Mouse (Mus musculus) embryonic facial prominence, embryonic 15.5 days (tissue): ENCODE measurements around the gene Ccdc190. TPM values are rescaled to one million over a fixed set of nuclear protein-coding genes. Genes with fewer than 3 reads are reported as not detected.

Experiments used
- ATAC-seq: fragments of 200-750 bp; cut with Nextera tagmentation; 2 replicates; pipeline ENCODE4 v1.8.0; 2017; ENCODE audit warnings: low read depth, moderate TSS enrichment; ENCODE audit not compliant: insufficient number of reproducible peaks, low FRiP score, low TSS enrichment
- H3K27ac ChIP-seq: fragments of 300-500 bp; sonication (generic); replicated peaks from 2 replicates; pipeline ENCODE4 v1.5.1; 2015; ENCODE audit warnings: mild to moderate bottlenecking, inconsistent platforms
- H3K27me3 ChIP-seq: fragments of 300-500 bp; sonication (generic); 2 replicates; pipeline ENCODE4 v1.6.1; 2015; ENCODE audit warnings: inconsistent platforms
- H3K36me3 ChIP-seq: fragments of 300-500 bp; sonication (generic); 2 replicates; pipeline ENCODE4 v1.6.1; 2015; ENCODE audit warnings: mild to moderate bottlenecking, inconsistent platforms
- H3K4me1 ChIP-seq: fragments of 300-500 bp; sonication (generic); 2 replicates; pipeline ENCODE4 v1.6.1; 2015; ENCODE audit warnings: inconsistent platforms
- H3K4me2 ChIP-seq: fragments of 300-500 bp; sonication (generic); replicated peaks from 2 replicates; pipeline ENCODE4 v1.6.1; 2015; ENCODE audit warnings: mild to moderate bottlenecking, inconsistent platforms
- H3K4me3 ChIP-seq: fragments of 300-500 bp; sonication (generic); replicated peaks from 2 replicates; pipeline ENCODE4 v1.5.1; 2015; ENCODE audit warnings: mild to moderate bottlenecking, inconsistent platforms
- H3K9ac ChIP-seq: fragments of 300-500 bp; sonication (generic); 2 replicates; pipeline ENCODE4 v1.6.1; 2015; ENCODE audit warnings: inconsistent platforms
- H3K9me3 ChIP-seq: fragments of 300-500 bp; sonication (generic); replicated peaks from 2 replicates; pipeline ENCODE4 v1.6.1; 2016; ENCODE audit warnings: inconsistent platforms
- WGBS: fragments of 180-500 bp; shearing (Covaris S2); methylation state at CpG from one replicate; pipeline ENCODE4 v1.1.7; 2015; 5-methylcytosine and 5-hydroxymethylcytosine counted together
- polyA plus RNA-seq: library from polyadenylated mRNA; unstranded; fragments of >200 nt; fragmentation: Nextera tagmentation; extraction: Ambion mirVana; gene quantifications from 2 replicates; pipeline ENCODE4 v1.2.1, GENCODE M21; 2015

Gene Ccdc190
- polyA plus RNA-seq, 1 experiment from 2014 or later: 0.71 TPM

DNA sequence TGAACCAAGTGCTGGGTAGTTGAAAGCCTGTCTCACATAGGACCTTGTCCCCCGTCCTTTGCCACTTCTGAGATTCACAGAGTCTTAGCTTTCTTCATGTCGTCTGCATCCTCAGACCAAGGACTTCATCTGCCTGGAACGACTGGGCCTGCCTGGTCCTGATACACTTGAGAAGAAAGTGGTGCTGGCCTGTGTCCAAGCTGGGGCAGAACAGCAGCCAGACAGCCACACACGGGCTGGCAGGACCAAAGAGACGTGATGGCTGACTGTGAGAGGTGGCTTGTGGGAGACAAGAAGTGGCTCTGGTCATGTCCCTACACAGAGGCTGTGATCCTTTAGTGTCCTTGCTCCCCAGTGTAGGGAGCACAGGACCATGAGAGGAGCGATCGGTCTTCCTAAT, 17.7 kb upstream of the Ccdc190 start:
- Histone ChIP-seq H3K4me3 (no peak overlapping the region), H3K4me1 (peaks cover 4% of the 10 kb centered on the region; the same call in 1 of the 2 replicates), H3K27me3 (no peaks in the 10 kb centered on the region), H3K9me3 (no peaks in the 10 kb centered on the region), H3K36me3 (no peaks in the 10 kb centered on the region), H3K27ac (no peak overlapping the region), H3K9ac (no peak overlapping the region), H3K4me2 (no peak overlapping the region)
- 70% methylated on average over 7 of the region's 7 CpGs for WGBS
- no peak for ATAC-seq

DNA sequence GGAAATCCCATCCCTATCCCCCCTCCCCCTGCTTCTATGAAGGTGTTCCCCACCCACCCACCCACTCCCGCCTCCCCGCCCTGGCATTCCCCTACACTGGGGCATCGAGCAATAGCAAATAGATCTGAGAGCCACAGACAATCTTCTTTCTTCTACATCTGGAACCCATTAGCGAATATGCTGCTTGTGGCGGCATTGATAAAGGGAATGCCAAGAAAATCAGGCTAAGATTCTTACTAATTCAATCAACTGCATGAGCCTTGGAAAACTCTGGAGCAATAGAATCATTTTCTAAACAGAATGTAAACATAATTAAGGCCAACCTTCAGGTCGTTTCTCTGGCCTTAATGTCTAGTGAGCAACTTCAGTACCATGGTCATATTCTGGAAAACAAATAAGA, 16.9 kb upstream of the Ccdc190 start:
- H3K27ac ChIP-seq: no peak overlapping the region
- WGBS: 37% methylated on average over 6 of the region's 6 CpGs

DNA sequence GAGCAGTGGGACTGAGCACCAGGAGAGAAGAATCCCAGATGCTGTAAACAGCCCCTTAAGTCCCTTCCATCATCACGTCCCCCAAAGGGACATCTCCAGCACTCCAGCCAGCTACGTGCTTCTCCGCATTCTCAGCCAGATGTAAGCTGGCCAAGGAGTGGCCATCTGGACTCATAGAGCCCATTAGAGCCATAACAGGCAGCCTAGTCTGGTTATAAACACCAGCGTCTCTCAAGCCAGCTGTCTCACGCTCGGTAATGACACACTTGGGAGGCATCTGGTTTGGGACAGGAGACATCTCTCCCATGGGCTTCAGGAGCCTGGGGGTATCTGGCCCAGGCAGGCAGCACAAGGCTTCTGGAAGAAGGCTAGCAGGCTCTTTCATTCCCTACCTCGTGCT, 11.8 kb upstream of the Ccdc190 start:
- no peaks in the 10 kb centered on the region for H3K9me3 ChIP-seq
- ATAC-seq: peak; percentile 68; the same call in 1 of the 2 replicates
- 32% methylated on average over 7 of the region's 7 CpGs for WGBS
- no peak overlapping the region for H3K4me2 ChIP-seq
- no peak overlapping the region for H3K9ac ChIP-seq
- no peak overlapping the region for H3K27ac ChIP-seq
- H3K4me1 ChIP-seq: peaks cover 8% of the 10 kb centered on the region; the same call in 1 of the 2 replicates
- no peaks in the 10 kb centered on the region for H3K36me3 ChIP-seq
- peaks cover 15% of the 10 kb centered on the region for H3K27me3 ChIP-seq
- H3K4me3 ChIP-seq: no peak overlapping the region

More for the DNA sequence above, 16.9 kb upstream of the Ccdc190 start:
- H3K4me3 ChIP-seq: no peak overlapping the region
- H3K27me3 ChIP-seq: no peaks in the 10 kb centered on the region
- no peak overlapping the region for H3K4me2 ChIP-seq
- no peaks in the 10 kb centered on the region for H3K36me3 ChIP-seq
- peaks cover 4% of the 10 kb centered on the region; the same call in 1 of the 2 replicates for H3K4me1 ChIP-seq
- H3K9me3 ChIP-seq: no peaks in the 10 kb centered on the region
- no peak overlapping the region for H3K9ac ChIP-seq
- no peak for ATAC-seq

DNA sequence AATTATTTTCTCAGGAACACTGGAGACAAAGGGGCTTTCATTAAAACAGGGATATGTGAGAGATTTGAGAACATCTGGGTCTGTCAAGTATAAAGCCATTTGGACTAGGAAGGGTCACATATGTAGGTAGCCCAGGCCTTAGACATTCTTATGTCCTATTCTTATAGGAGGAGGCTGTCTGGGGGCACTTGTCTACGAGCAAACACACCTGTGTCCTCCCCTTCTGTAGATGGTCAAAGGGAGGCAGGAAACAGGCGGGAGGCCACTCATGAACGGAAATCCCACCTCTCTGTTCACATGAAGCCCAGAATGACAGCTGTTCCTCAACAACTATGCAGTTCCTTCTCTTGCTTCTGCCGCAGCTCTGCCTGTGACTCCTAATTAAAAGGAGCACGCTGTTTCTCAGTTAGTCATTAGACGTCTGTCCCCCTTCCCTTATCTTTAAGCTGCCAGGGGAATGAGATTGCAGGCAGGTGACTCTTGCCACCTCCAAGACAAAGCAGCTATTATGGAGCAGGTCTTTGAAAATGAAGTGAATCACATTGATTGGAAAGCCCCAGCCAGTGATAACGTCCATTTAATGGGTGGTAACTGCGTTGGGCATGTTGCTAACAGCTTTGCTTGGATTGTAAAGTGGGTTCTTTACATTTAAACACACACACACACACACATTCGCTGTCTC, 11.2 kb upstream of the Ccdc190 start:
- peaks cover 8% of the 10 kb centered on the region; the same call in 1 of the 2 replicates for H3K4me1 ChIP-seq
- H3K27me3 ChIP-seq: peaks cover 15% of the 10 kb centered on the region
- no peak for ATAC-seq
- no peaks in the 10 kb centered on the region for H3K9me3 ChIP-seq
- H3K27ac ChIP-seq: no peak overlapping the region
- no peaks in the 10 kb centered on the region for H3K36me3 ChIP-seq
- H3K4me2 ChIP-seq: no peak overlapping the region
- H3K4me3 ChIP-seq: no peak overlapping the region
- 65% methylated on average over 9 of the region's 9 CpGs for WGBS
- no peak overlapping the region for H3K9ac ChIP-seq

DNA sequence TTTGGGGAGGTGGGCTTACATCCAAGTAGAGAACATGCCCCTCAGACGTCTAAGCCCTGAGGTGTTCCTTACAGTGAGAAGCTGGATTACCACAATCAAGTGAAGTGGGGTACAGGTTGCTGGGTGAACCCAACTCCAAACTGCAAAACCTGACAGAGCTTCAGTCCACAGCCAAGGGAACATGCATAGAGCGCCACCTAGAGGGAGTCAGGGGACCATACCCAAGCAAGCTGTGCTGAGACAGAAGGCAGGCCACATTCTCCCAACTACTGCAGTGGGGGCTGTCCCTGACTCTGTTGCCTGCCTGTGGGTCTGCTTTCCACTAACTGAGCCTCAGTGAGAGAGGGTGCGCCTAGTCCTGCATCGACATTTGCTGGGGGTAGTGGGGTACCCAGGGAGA, 10.4 kb upstream of the Ccdc190 start:
- no peak overlapping the region for H3K27ac ChIP-seq

DNA sequence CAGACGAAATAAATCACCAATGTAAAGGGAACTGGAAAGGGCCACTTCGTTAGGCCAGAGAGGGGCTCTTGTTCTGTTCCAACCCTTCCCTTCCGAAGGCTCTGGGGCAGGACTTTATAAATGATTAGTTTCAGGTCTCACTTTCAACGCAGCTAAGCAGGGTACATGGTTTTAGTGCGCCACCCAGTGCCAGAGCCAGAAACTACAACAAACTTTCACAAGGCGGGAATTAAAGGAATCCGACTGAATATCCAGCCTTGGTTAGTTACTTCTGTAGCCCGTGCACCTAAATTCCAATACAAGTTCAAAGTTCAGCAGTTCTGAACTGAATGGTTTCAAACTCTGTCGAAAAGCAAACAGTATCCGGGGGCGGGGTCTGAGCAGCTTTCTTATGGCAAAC, 9.2 kb upstream of the Ccdc190 start:
- H3K36me3 ChIP-seq: no peaks in the 10 kb centered on the region
- peak overlapping the region; percentile 23 for H3K4me2 ChIP-seq
- H3K9ac ChIP-seq: no peak overlapping the region
- no peaks in the 10 kb centered on the region for H3K9me3 ChIP-seq
- ATAC-seq: peak; percentile 58; the same call in 1 of the 2 replicates
- WGBS: 2% methylated on average over 11 of the region's 11 CpGs
- H3K4me3 ChIP-seq: no peak overlapping the region
- H3K27ac ChIP-seq: no peak overlapping the region
- H3K4me1 ChIP-seq: 0 out of 2 replicates have a peak, but pooled peaks cover 3% of the 10 kb centered on the region
- H3K27me3 ChIP-seq: peaks cover 15% of the 10 kb centered on the region

More for the DNA sequence above, 10.4 kb upstream of the Ccdc190 start:
- Histone ChIP-seq H3K4me2 (no peak overlapping the region), H3K4me3 (no peak overlapping the region), H3K27me3 (peaks cover 15% of the 10 kb centered on the region), H3K9me3 (no peaks in the 10 kb centered on the region), H3K4me1 (peaks cover 8% of the 10 kb centered on the region; the same call in 1 of the 2 replicates), H3K9ac (no peak overlapping the region), H3K36me3 (no peaks in the 10 kb centered on the region)
- WGBS: 31% methylated on average over 4 of the region's 4 CpGs
- ATAC-seq: no peak

DNA sequence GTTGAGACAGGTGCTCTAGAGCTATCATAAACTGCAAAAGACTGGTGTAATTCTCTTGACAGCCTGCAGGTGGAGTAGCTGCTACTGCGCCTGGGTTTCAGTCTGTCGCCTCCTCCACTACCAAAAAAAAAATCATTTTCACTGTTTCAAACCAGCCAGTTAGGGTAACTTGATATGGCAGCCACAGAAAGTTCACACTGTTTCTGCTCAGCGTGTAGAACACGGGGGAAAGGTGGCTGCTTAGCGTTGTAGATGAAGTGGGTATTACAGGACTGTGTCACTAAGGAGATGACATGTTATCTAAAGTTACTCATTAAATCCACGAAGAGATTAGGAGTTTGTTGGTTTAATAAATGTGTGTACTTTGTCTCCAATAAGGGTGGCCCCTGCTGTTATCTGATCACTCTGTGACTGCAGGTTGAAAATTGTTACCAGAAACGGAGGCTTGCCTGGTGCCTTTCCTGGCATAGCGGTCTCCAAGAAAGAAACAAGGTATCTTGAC, 6.7 kb upstream of the Ccdc190 start:
- Histone ChIP-seq H3K36me3 (no peaks in the 10 kb centered on the region), H3K4me3 (no peak overlapping the region), H3K4me2 (peak overlapping the region; percentile 18), H3K4me1 (0 out of 2 replicates have a peak, but pooled peaks cover 3% of the 10 kb centered on the region), H3K9ac (no peak overlapping the region), H3K27me3 (peaks cover 15% of the 10 kb centered on the region), H3K9me3 (no peaks in the 10 kb centered on the region), H3K27ac (no peak overlapping the region)
- 16% methylated on average over 8 of the region's 8 CpGs for WGBS
- no peak for ATAC-seq

DNA sequence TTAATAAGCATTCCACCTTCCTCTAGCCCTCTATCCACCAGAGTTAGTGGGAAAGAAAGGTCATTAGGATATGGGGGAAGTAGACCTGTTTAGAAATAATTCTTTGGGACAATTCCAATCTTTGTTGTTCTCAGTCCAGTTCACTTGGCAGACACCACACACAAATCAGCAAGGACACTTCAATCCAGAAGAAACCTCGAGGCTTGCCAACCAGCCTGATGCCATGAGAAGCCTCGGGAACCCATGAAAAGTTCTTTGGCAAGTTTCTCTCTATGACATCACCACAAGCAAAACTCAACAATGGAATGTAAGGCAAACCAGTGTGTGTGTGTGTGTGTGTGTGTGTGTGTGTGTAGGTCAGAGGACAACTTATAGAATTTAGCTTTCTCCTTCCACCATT, 3.9 kb upstream of the Ccdc190 start:
- no peak for ATAC-seq
- 72% methylated on average over 2 of the region's 2 CpGs for WGBS
- H3K9me3 ChIP-seq: no peaks in the 10 kb centered on the region
- H3K27me3 ChIP-seq: peaks cover 9% of the 10 kb centered on the region
- no peaks in the 10 kb centered on the region for H3K36me3 ChIP-seq
- no peak overlapping the region for H3K9ac ChIP-seq
- H3K27ac ChIP-seq: no peak overlapping the region
- H3K4me3 ChIP-seq: no peak overlapping the region
- H3K4me1 ChIP-seq: no peaks in the 10 kb centered on the region
- H3K4me2 ChIP-seq: no peak overlapping the region

DNA sequence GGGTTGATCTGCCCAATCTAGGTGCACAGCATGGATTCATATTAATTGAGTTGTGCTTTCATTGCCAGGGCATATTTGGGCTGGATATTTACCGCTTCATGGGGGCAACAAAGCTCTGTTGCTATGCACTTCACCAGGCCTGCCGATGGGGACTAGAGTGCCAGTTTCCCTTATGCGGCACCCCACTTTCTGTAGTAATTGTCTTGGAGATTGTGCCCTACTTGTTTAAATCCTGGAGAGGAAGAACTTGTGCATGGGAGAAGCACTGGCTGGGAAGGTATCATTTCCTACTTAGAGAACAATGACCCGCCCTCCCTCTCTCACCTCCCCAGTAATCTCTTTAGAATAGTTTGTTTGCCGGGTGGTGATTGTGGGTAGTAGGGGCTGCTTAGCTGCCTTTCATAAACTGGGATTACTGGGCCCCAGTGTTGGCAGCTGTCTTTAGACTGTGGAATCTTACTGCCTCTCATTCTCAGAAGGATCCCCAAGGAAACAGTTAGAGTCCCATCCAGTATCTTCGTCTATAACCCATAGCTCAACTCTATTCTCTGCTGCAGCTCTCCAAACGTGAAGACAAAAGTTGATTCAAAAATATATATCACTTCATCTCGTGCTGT, 587 bp upstream of the Ccdc190 start:
- Histone ChIP-seq H3K9me3 (no peaks in the 10 kb centered on the region), H3K9ac (no peak overlapping the region), H3K27me3 (no peaks in the 10 kb centered on the region), H3K4me2 (peak overlapping the region; percentile 21), H3K36me3 (no peaks in the 10 kb centered on the region), H3K27ac (no peak overlapping the region), H3K4me1 (no peaks in the 10 kb centered on the region), H3K4me3 (no peak overlapping the region)
- 65% methylated on average over 8 of the region's 8 CpGs for WGBS
- ATAC-seq: no peak

DNA sequence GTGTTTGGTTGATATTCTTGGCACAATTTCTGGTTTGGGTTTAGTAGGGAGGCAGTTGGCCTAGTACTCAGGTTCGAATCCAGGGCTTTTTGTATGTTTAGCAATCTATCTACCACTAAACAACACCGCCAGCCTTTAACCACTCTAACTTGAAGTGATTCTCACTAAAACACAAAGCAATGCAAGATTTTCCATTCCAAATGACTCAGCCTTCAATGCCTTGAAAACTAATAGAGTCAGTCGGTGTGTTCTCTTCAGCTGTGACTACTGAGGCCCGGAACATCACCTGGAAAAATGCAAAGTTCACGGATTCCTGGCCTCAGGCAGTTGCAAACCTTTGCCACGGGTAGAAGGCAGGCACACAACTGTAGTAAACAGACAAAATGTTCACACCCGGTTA, 3.2 kb downstream of the Ccdc190 start:
- Histone ChIP-seq H3K27ac (no peak overlapping the region), H3K4me1 (peaks cover 5% of the 10 kb centered on the region; the same call in 1 of the 2 replicates), H3K36me3 (no peaks in the 10 kb centered on the region), H3K4me3 (no peak overlapping the region), H3K27me3 (no peaks in the 10 kb centered on the region), H3K9ac (no peak overlapping the region), H3K9me3 (no peaks in the 10 kb centered on the region), H3K4me2 (no peak overlapping the region)
- ATAC-seq: no peak
- WGBS: 64% methylated on average over 7 of the region's 7 CpGs

DNA sequence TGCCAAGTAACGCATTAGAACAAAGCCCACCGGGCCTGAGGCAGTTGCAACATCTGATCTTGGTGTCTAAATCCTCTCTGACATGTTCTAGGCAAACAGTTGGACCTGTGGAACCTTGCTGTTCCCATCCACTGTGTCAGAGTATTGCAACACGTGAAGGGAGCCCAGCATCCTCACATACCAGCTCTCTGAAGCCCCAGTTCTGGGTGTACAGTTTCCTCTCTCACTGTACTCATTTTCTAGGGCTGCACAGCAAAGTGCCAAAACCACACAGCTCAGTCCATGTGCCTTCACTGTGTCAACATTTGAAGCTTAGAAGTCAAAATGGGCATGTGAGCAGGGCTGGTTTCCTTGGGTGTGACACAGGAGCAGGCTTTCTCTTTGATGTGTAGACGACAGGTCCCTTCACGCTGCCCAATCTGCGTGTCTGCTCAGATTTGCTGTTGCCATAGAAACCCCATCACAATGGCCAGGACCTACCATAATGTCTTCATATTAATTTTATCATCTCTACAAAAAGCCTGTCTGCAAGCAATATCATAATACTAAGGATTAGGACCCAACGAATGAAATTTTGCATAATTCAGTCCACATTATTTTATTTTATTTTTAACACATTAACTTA, 3.8 kb downstream of the Ccdc190 start:
- no peak overlapping the region for H3K9ac ChIP-seq
- no peaks in the 10 kb centered on the region for H3K9me3 ChIP-seq
- peaks cover 5% of the 10 kb centered on the region; the same call in 1 of the 2 replicates for H3K4me1 ChIP-seq
- 54% methylated on average over 7 of the region's 7 CpGs for WGBS
- no peaks in the 10 kb centered on the region for H3K27me3 ChIP-seq
- H3K4me3 ChIP-seq: no peak overlapping the region
- ATAC-seq: no peak
- no peaks in the 10 kb centered on the region for H3K36me3 ChIP-seq
- H3K27ac ChIP-seq: no peak overlapping the region
- H3K4me2 ChIP-seq: no peak overlapping the region
